Mouse (Mus musculus) urinary bladder, postnatal 10 days (tissue): ENCODE results near the gene Eef1akmt1.

ENCODE experiments used
- DNase-seq: peaks from one replicate; pipeline ENCODE4 v3.0.0; 2022; ENCODE audit warnings: low spot score

Eef1akmt1 gene

DNA sequence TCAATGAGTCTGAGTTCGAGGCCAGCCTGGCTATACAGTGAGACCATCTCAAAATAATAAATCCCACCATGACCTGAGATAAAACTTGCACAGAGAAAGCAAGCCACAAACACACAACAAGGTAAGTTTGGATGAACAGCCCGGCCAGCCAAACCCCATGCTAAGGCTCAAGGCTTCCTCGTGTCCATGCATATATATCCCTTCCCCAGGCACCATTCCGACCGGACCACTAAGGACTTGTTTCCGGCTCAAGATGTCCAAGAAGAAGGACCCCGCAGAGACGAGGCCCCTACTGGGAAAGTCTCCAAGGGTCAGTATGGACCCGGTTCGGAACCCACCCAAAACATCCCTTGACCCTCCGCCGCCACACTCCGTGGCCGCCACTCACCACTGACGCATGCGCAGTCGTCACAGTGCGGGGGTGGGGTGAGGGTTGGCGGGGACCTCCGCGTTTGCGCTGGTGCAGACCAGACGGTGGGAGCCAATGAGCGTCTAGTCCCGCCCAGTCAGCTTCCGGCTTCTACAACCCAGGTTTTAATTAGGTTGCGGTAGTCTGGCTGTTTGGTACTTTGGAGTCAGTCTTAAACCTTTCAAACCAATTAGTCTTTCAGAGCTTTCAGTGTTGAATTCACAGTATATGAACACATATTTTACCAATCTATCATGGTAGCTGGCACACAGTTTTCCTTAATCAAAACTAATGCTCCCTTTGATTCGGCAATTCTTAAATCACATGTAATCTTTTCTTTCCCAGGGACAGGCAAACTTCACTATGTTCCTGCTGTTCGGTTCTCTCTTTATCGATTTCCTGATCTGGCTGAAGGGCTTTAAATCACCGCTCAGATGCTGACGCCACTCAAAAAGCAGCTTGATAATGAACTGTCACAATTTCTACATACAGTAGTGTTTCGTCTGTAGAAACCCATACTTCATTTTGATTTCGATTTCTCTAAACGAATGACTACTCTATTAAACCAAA is at the start of gene Eef1akmt1:
Eef1akmt1 (minus strand) TSS at position 458 of the 979 bp plus-strand sequence.
- DNase-seq: peak; percentile 92

DNA sequence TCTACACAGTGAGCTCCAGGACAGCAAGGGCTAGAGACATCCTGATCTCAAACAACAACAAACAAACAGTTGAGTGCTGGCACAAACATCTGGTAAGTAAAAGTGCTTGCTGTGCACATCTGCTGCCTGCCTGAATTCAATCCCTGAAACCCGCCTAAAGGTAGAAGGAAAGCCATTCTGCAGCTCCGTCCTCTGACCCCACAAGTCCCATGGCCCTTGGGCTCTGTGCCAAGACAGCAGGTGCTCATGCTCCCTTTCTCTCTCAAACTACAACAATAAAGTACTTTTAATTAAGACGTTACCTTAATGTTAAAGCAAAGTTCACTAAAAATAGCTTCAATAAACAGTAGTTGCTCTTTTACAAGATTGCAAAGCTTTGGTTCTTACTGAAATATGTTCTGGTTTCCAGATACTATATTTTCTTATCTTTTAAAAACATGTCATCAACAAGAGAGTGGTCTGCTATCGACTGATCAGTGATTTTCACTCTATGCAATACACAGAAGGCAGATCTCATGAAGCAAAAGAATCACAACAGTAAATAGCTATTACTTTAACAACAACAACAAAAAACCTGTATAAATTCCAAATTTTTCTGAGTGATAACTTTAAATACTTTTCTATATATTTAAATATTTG is 49.3 kb upstream of the Eef1akmt1 start:
- DNase-seq: no peak

DNA sequence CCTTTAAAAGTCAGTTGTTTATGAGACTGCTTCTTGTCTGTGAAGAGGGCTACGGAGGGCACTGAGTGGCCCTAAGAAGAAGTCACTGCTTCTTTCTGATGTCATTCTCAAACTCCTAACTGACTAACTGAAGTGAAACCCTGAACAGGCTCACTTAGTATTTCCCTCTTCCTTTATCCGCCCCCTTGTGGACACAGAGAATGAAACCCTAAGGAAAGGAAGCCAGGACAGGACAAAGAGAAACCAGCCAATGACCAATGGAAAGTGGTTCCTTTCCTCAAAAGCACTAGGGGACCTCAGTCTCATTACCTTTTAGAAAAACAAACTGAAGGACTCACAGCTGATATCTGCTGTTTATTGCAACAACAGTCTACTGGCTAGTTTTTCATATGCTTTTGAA is 48.1 kb upstream of the Eef1akmt1 start:
- no peak for DNase-seq

DNA sequence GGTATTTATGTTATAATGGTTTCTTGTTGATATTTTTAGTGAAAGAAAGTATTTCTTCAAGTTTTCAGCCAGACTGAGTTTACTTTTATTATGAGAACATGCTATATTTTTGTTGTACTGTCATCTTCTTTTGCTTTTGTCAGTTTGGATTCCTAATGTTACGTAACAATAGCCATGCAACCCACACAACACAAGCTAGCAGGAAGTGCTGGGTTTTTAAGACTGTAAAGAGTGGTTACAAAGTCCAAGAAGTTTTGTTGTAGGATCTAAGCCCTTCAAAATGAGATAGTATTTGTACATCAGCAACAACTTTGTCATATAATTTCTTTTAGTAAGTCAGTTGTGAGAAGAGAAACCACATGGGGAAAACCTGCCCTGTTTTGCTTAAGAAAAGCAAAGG is 46.3 kb upstream of the Eef1akmt1 start:
- DNase-seq: no peak

DNA sequence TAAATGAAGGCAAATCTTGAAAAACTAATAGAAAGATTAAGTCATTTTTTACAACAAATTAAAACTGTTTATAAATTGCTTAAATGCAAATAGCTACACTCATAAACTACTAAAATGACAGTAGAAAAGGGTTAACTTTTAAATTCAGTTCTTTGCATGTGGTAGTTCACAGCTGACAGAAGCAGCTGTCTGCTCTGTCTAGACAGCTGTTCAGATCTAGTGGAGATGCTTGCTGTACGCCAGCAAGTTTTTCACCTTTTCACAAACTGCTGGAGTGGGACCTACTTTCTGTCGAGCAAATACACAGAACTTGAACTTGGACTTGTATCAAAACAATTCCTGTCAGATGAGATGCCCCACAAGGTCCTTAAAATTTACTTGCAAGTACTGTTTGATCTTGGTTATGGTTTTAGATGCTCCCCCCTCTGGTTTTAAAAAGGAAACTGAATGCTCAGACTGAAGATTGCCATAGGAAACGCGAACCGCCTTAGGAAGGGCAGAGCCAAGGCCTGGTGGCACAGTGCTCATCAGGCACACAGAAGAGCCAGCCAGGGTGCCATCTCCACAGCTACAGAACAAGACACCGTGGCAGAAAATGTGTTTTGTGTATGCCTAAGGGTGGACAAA is 45.0 kb upstream of the Eef1akmt1 start:
- DNase-seq: no peak

DNA sequence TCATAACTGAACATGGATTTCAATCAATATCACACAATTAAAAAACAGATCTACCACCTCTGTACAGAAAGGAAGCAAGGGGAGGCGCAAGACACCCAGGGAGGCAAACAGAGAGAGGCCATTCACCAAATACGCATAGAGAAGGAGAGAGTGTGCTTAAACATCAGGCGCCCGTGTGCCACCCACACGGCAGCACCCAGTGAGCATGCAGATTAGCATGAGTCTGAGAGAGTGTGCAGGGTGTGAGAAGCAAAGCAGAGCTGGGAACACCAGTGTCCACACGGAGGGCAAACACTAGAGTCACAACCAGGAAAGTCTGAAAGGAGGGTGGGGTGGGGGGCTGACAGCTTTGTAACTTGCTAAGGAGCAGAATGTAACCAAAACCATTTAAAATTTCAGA is 44.4 kb upstream of the Eef1akmt1 start:
- DNase-seq: no peak

DNA sequence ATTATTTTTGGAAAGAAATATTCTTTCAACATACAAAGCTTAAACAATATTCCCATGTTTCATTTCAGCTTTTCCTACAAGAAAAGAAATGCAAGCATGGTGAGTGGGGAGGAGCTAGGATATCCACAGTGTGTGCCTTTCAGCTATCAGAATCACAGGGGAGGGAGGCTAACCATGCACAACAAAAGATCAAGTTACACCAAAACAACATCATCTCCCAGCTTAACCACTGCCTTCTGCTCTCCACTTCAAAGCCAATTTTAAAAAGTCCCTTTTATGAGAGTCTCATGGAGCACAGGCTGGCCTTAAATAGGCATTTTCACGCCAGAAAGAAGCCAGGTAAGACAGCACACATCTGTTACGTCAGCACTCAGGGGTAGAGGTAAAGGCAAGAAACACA is 39.6 kb upstream of the Eef1akmt1 start:
- no peak for DNase-seq

DNA sequence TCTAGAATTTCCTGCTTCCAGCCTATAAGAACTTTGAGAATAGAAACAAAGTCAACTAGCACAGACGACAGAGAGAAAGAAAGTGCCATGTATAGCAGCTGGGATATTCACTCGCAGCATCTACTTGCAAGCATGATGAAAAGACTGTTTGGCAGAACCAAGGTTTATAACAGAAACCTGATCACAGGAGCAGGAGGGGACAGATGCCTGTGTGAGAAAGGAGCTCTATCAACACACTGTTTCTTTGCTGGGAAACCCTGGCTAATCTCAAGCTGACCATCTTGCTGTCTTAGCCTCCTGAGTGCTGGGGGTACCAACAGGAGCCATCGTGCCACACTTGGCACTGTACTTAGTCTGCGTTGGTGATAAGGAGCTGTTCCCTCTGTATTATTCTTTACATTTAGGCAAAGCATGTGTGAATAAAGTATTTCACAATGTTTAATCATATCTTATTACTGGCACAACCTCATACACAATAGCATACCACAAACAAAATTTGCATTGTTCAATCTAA is 38.5 kb upstream of the Eef1akmt1 start:
- DNase-seq: no peak

DNA sequence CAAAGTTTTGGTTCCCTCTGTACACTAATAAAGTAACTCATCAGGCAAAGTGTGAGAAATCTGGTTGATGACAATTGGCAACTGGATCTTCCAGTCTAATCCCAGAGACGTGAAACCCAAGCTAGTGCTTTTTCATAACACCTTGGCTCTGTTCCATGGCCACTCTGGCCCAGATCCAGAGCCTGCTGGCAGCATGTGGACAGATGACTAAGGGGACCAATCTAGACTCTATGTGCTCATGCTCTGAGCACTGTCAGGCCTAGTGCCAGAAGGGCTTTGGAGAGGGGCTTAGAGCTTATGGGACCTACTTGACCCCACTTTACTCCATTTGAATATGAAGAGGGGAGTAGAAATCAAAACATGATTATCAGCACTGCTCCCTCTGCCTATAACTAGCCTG is 36.1 kb upstream of the Eef1akmt1 start:
- DNase-seq: peak; percentile 47

DNA sequence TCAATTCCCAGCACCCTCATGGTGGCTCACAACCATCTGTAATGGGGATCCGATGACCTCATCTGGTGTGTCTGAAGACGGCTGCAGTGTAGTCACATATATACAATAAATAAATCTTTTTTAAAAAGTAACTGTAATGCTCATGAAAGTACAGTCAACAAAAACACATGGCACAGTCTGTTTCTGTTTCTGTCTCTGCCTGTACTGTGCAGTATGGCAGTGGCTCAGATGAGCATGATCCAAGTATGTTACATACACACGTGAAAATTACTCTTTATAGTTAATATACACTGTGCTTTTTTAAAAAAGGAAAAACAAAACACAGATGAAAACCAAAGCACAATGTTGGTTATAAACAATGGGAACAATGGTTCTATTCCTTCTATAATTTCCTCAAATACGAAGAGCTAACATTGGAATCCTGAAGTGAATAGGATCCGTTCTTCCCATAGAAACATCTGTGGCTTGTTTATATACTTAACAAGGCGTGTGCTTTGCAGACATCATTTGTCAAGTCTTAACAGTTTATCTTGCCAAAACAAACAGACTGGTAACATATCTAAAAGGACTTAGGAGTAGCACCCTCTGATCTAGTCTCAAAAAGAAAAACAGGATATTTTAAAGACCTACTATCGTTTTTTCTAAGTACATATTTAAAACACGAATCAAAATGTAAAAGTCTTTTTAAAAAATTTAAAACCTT is 35.4 kb upstream of the Eef1akmt1 start:
- no peak for DNase-seq

DNA sequence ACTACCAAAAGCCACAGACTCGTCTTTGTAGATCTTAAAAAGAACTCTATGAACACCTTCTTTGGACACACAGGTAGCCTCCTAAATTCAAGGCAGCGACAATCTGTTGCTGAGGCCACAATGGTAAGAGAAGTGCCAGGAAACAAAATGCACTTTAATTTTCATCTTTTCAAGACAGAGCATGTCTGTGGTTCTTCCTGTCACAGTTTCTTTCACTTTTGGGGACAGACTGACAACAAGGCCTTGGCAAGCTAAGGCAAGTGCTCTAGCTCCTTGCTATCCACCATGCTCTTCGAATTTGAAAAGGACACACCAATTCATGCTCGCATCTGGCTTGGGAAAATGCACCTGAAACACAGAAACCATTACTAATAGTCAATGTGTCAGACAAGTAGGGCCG is 21.9 kb upstream of the Eef1akmt1 start:
- no peak for DNase-seq

DNA sequence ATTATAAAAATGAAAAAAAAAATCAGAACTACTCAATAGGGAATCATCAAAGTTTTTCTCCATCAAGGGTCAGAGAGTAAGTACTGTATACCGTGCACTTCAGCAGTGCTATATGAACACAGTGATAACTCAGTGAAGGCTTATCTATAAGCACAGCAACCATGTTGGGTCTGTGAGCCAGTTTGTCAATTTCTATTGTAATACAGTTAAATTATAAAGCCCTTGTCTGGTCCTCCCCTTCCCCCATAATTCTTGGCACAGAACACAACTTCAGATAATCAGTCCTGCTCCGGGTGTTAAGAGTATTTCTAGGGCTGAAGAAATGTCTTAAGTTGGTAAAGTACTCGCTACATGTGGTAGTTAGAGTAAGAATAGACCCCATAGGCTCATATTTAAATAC is 20.4 kb upstream of the Eef1akmt1 start:
- DNase-seq: no peak

DNA sequence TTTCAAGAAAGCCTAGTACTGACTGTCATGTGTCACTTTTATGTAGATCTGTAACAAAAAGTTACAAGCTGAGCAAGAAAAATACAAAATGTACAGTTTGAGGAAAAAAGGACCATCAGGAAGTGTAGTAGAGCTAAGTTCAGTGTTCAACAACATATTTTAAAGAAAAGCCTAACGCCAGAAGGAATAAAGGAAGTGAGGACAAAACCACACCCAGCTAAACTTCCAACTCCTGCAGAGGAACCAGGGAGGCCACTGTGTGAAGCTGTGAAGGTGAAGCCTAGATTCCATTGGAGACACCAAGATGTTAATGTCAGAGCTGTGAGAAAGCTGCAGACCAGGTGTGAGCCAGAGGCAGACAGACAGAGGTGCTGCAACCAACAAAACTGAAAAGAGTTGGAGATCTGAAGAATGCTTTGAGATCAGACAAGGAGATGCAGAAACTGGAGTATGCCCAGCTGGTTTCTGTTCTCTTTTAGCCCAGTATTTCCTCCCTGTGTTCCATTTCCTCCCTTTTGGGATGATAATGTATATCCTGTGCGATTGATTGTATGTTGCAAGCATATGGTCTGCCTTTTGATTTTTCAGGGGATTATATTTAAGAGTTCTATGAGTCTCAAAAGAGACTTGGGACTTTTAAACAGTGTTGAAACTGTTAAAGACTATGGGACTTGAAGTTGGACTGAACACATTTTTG is 5.1 kb upstream of the Eef1akmt1 start:
- DNase-seq: no peak

DNA sequence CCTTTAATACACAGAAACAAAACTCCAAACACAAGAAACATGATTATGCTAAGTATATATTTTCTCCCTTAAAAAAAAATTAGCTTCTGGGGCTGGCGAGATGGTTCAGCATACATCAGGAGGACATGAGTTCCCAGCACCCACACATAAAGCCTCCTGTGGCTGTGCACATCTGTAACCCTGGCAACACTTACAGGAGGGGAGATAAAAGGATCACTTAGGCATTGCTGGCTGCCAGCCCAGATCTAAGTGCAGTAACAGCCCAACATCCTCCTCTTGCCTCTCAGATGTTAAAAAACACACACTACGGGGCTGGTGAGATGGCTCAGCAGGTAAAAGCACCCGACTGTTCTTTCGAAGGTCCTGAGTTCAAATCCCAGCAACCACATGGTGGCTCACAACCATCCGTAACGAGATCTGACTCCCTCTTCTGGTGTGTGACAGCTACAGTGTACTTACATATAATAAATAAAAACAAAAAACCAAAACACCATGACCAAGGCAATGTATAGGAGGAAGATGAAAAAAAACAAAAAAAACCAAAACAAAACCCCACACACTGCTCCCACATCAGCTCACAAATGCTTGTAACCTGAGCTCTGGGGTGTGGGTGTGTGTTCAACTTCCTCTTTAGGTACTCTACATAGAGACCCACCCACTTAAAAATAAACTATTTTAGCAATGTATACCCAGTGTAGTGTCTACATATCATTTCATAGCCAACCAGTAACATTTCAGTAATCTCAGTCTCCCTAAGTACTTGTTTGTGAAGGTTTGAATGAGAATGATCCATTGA is 3.6 kb upstream of the Eef1akmt1 start:
- DNase-seq: no peak

DNA sequence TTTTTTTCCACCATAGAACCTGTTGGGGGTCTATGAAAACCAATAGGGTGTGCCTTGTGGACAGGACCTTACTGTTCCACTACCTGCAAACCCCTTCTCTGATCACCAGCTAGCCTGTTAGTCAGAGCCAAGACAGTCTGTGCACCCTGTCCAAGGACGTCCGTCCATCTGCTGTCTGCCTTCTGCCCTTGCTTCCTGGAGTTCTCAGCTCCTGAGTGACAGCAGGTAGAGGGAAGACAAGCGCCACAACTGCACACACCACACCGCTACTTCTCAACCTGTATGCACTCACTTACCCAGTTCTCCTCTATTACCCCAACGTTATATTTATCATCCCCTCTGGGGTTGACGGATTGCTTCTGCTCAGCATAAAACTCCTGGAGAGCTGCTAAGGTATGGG is 5.8 kb downstream of the Eef1akmt1 start:
- DNase-seq: no peak

DNA sequence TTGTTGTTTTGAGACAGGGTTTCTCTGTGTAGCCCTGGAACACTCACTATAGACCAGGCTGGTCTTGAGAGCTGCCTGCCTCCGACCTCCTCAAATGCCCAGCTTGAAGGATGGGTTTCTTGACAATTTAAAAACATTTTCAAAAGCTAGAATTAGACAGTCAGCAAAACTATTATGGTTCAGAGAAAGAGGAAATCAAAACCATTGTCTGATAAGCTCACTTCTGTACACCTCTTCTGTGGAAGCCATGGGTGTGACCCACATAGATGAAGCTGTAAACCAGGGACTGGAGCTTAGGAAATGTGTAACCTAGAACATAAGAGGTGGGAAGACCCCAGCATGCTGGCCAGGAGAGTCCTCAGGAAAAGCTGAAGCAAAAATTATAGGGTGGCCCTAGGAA is 14.5 kb downstream of the Eef1akmt1 start:
- DNase-seq: no peak

DNA sequence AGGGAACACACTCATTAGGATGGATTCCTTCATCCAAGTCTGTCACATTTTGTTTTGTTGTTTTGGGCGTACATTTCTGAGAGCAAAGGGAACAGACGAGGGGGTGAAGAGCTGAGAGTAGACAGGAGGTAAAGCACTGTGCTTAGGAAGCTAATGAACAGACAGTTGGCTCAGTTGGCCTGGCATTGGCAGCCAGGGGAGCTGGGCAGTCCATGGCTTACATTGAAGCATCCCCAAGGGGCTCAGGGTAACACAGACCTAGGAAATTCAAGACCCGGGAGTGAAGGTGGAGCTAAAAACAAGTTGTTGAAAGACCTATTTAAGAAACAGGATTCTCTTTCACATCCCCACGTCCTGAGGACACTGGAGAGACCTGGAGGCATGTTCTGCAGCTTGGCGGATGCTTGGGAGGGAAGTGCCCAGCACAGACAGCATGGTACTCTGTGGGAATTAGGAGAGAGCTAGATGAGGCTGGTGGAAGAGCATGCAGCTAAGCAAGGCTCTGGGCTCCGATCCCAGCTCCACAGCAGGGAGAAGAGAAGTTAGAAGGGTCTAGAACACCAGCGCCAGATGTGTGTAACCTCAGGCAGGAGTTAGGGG is 15.8 kb downstream of the Eef1akmt1 start:
- DNase-seq: no peak

DNA sequence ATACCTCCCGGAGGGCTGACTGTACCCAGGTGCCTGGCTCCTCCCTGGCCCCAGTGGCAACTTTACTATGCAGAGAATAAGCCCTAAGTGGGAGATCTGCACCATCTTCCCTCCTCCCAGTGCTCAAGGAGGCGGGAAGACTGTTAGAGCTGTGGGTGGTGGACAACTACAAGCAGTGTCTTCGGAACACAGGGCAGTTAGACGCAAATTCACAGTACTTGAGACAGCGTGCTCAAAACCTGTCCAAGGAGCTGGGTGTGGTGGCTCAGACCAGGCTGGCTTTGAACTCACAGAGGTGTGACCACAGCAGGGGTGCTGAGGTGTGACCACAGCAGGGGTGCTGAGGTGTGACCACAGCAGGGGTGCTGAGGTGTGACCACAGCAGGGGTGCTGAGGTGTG is 17.0 kb downstream of the Eef1akmt1 start:
- no peak for DNase-seq

DNA sequence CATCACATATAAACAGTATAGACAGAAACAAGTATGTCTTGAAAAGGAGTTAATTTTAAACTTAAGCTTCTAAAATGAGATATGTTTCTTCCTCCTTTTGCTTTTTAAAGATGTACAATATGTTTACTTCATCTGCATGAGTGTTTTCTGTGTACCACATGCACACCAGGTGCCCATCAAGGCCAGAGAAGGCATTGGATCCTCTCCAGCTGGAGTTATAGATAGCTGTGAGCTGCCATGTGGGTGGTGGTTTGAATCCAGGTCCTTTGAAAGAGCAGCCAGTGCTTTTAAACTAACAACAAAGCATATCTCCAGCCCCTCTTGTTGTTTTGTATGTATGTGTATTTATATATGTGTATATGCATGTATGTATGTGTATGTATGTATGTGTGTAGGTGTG is 18.5 kb downstream of the Eef1akmt1 start:
- no peak for DNase-seq

DNA sequence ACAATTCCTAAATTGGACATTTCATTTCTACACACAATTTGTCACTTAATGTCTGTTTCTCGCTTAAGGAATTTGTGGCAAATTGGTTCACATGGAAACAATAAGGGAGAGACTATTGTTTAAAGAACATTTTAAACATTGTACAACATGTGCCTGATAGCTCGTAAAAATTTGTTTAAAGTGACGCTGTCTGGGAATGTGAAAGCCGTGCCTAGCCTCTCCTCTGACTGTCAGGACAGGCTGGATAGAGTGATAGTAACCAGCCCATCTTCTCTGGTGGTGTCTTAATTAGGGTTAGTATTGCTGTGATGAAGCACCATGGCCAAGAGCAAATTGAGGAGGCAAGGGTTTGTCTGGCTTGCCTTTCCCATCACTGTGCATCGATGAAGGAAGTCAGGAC is 24.4 kb downstream of the Eef1akmt1 start:
- no peak for DNase-seq
